Mouse (Mus musculus) heart, embryonic 12.5 days (tissue): ENCODE data around the gene Ddx24. TPM values are rescaled to one million over a fixed set of nuclear protein-coding genes. Genes with fewer than 3 reads are reported as not detected.

Experiments
- ATAC-seq: fragments of 200-750 bp; cut with Nextera tagmentation; 2 replicates; pipeline ENCODE4 v1.8.0; 2017; ENCODE audit warnings: moderate TSS enrichment, moderate library complexity; ENCODE audit not compliant: insufficient number of reproducible peaks, low FRiP score
- H3K27ac ChIP-seq: fragments of 300-500 bp; sonication (generic); 2 replicates; pipeline ENCODE4 v1.5.1; 2016; ENCODE audit warnings: mild to moderate bottlenecking, moderate library complexity; ENCODE audit not compliant: poor library complexity, severe bottlenecking
- H3K27me3 ChIP-seq: fragments of 300-500 bp; sonication (generic); replicated peaks from 2 replicates; pipeline ENCODE4 v1.6.1; 2016; ENCODE audit warnings: mild to moderate bottlenecking, moderate library complexity
- H3K36me3 ChIP-seq: fragments of 300-500 bp; sonication (generic); 2 replicates; pipeline ENCODE4 v1.6.1; 2016; ENCODE audit warnings: mild to moderate bottlenecking, moderate library complexity
- H3K4me1 ChIP-seq: fragments of 300-500 bp; sonication (generic); replicated peaks from 2 replicates; pipeline ENCODE4 v1.6.1; 2016; ENCODE audit warnings: mild to moderate bottlenecking
- H3K4me2 ChIP-seq: fragments of 300-500 bp; sonication (generic); 2 replicates; pipeline ENCODE4 v1.6.1; 2016; ENCODE audit warnings: mild to moderate bottlenecking, moderate library complexity
- H3K4me3 ChIP-seq: fragments of 300-500 bp; sonication (generic); 2 replicates; pipeline ENCODE4 v1.5.1; 2016; ENCODE audit warnings: mild to moderate bottlenecking
- H3K9ac ChIP-seq: fragments of 300-500 bp; sonication (generic); 2 replicates; pipeline ENCODE4 v1.6.1; 2016; ENCODE audit warnings: mild to moderate bottlenecking, moderate library complexity
- H3K9me3 ChIP-seq: fragments of 300-500 bp; sonication (generic); replicated peaks from 2 replicates; pipeline ENCODE4 v1.6.1; 2016; ENCODE audit warnings: mild to moderate bottlenecking, moderate library complexity
- WGBS: fragments of 180-500 bp; shearing (Covaris S2); methylation state at CpG from one replicate; pipeline ENCODE4 v1.1.7; 2016; 5-methylcytosine and 5-hydroxymethylcytosine counted together
- polyA plus RNA-seq: library from polyadenylated mRNA; unstranded; fragments of >200 nt; fragmentation: Nextera tagmentation; extraction: Ambion mirVana; gene quantifications from 2 replicates; pipeline ENCODE4 v1.2.1, GENCODE M21; 2016

Gene Ddx24
- polyA plus RNA-seq, 1 experiment from 2014 or later, result 72.3 TPM

GRCm38 (mm10) chr12:103389348-103389727, 36.3 kb downstream of the Ddx24 start:
- 51% methylated on average over 2 of the region's 2 CpGs for WGBS
- peak overlapping the region; percentile 90 for H3K9ac ChIP-seq

GRCm38 (mm10) chr12:103388505-103389347, 36.9 kb downstream of the Ddx24 start, which contains the start of gene Otub2:
Gene Otub2, plus strand, starts transcription at chr12:103388682.
- H3K27me3 ChIP-seq, result no peaks in the 10 kb centered on the region
- peak within 1 kb of the TSS; percentile 82 for H3K4me2 ChIP-seq
- H3K36me3 ChIP-seq, result no peaks in the 10 kb centered on the region
- peak; percentile 97 for ATAC-seq
- no peaks in the 10 kb centered on the region for H3K9me3 ChIP-seq
- H3K9ac ChIP-seq, result peak within 1 kb of the TSS; percentile 90
- peak within 1 kb of the TSS; percentile 77 for H3K4me3 ChIP-seq
- peak within 1 kb of the TSS; percentile 78 for H3K27ac ChIP-seq
- WGBS, result under 1% methylated on average over 57 of the region's 58 CpGs
- peaks cover 46% of the 10 kb centered on the region for H3K4me1 ChIP-seq

More at GRCm38 (mm10) chr12:103389348-103389727, 36.3 kb downstream of the Ddx24 start:
- Histone ChIP-seq H3K36me3 (no peaks in the 10 kb centered on the region), H3K4me3 (peak overlapping the region; percentile 77), H3K27ac (0 out of 2 replicates have a peak overlapping the region, but pooled peaks have one; percentile 78), H3K4me2 (peak overlapping the region; percentile 82), H3K4me1 (peaks cover 51% of the 10 kb centered on the region), H3K9me3 (no peaks in the 10 kb centered on the region), H3K27me3 (no peaks in the 10 kb centered on the region)
- 0 out of 2 replicates have a peak, but pooled peaks have one; percentile 27 for ATAC-seq

GRCm38 (mm10) chr12:103380226-103380625, 45.4 kb downstream of the Ddx24 start:
- Histone ChIP-seq H3K4me3 (no peak overlapping the region), H3K9ac (no peak overlapping the region), H3K27ac (no peak overlapping the region), H3K9me3 (no peaks in the 10 kb centered on the region), H3K27me3 (no peaks in the 10 kb centered on the region), H3K4me2 (no peak overlapping the region), H3K36me3 (no peaks in the 10 kb centered on the region), H3K4me1 (peaks cover 9% of the 10 kb centered on the region)
- no peak for ATAC-seq
- WGBS, result 72% methylated on average over 4 of the region's 4 CpGs

GRCm38 (mm10) chr12:103376774-103377173, 48.9 kb downstream of the Ddx24 start:
- H3K27me3 ChIP-seq, result no peaks in the 10 kb centered on the region; the same call in 1 of the 2 replicates
- WGBS, result 67% methylated on average over 4 of the region's 4 CpGs
- no peaks in the 10 kb centered on the region for H3K9me3 ChIP-seq
- ATAC-seq, result no peak
- H3K4me1 ChIP-seq, result peaks cover 12% of the 10 kb centered on the region
- H3K4me3 ChIP-seq, result no peak overlapping the region
- H3K9ac ChIP-seq, result no peak overlapping the region
- no peaks in the 10 kb centered on the region for H3K36me3 ChIP-seq
- H3K4me2 ChIP-seq, result no peak overlapping the region
- H3K27ac ChIP-seq, result no peak overlapping the region

- no peak overlapping the region for H3K4me3 ChIP-seq
- H3K36me3 ChIP-seq, result no peaks in the 10 kb centered on the region
- H3K4me1 ChIP-seq, result peaks cover 12% of the 10 kb centered on the region
- H3K9ac ChIP-seq, result no peak overlapping the region
- no peak overlapping the region for H3K27ac ChIP-seq
- no peak overlapping the region for H3K4me2 ChIP-seq
- no peaks in the 10 kb centered on the region for H3K9me3 ChIP-seq
- no peak for ATAC-seq
- WGBS, result 60% methylated on average over 5 of the region's 5 CpGs
- H3K27me3 ChIP-seq, result no peaks in the 10 kb centered on the region; the same call in 1 of the 2 replicates
These were observed 49.5 kb downstream of the Ddx24 start for GRCm38 (mm10) chr12:103376124-103376523.

GRCm38 (mm10) chr12:103373530-103374236, 51.9 kb downstream of the Ddx24 start:
- ATAC-seq, result no peak
- Histone ChIP-seq H3K27ac (no peak overlapping the region), H3K9me3 (no peaks in the 10 kb centered on the region), H3K4me2 (no peak overlapping the region), H3K27me3 (peaks cover 2% of the 10 kb centered on the region), H3K9ac (no peak overlapping the region), H3K36me3 (no peaks in the 10 kb centered on the region), H3K4me3 (no peak overlapping the region), H3K4me1 (peaks cover 12% of the 10 kb centered on the region)
- WGBS, result 46% methylated on average over 8 of the region's 8 CpGs

- Histone ChIP-seq H3K36me3 (no peaks in the 10 kb centered on the region), H3K4me1 (peaks cover 16% of the 10 kb centered on the region), H3K9me3 (no peaks in the 10 kb centered on the region), H3K4me2 (no peak overlapping the region), H3K27me3 (peaks cover 10% of the 10 kb centered on the region), H3K9ac (no peak overlapping the region), H3K4me3 (no peak overlapping the region), H3K27ac (no peak overlapping the region)
- WGBS, result 29% methylated on average over 6 of the region's 6 CpGs
- no peak for ATAC-seq
These were observed 53.9 kb downstream of the Ddx24 start for GRCm38 (mm10) chr12:103371711-103372110.

- H3K4me3 ChIP-seq, result no peak overlapping the region
- 64% methylated on average over 4 of the region's 4 CpGs for WGBS
- H3K27me3 ChIP-seq, result peaks cover 10% of the 10 kb centered on the region
- no peak overlapping the region for H3K27ac ChIP-seq
- peaks cover 10% of the 10 kb centered on the region; the same call in 1 of the 2 replicates for H3K4me1 ChIP-seq
- ATAC-seq, result no peak
- no peak overlapping the region for H3K9ac ChIP-seq
- H3K9me3 ChIP-seq, result no peaks in the 10 kb centered on the region
- no peak overlapping the region for H3K4me2 ChIP-seq
- no peaks in the 10 kb centered on the region for H3K36me3 ChIP-seq
These were observed 54.8 kb downstream of the Ddx24 start for GRCm38 (mm10) chr12:103370861-103371260.

GRCm38 (mm10) chr12:103368777-103369176, 56.9 kb downstream of the Ddx24 start:
- 41% methylated on average over 2 of the region's 2 CpGs for WGBS
- no peak overlapping the region for H3K4me2 ChIP-seq
- no peak for ATAC-seq

GRCm38 (mm10) chr12:103368326-103368669, 57.3 kb downstream of the Ddx24 start:
- no peak overlapping the region for H3K27ac ChIP-seq
- WGBS, result 66% methylated on average over 7 of the region's 7 CpGs
- ATAC-seq, result no peak
- peak overlapping the region; percentile 54; the same call in 1 of the 2 replicates for H3K9ac ChIP-seq
- no peaks in the 10 kb centered on the region for H3K9me3 ChIP-seq
- peak overlapping the region; percentile 53 for H3K4me2 ChIP-seq
- no peak overlapping the region for H3K4me3 ChIP-seq
- peaks cover 10% of the 10 kb centered on the region for H3K27me3 ChIP-seq
- H3K4me1 ChIP-seq, result peaks cover 8% of the 10 kb centered on the region; the same call in 1 of the 2 replicates
- H3K36me3 ChIP-seq, result no peaks in the 10 kb centered on the region

More at GRCm38 (mm10) chr12:103368777-103369176, 56.9 kb downstream of the Ddx24 start:
- no peak overlapping the region for H3K9ac ChIP-seq
- no peak overlapping the region for H3K27ac ChIP-seq
- H3K36me3 ChIP-seq, result no peaks in the 10 kb centered on the region
- H3K4me1 ChIP-seq, result peaks cover 10% of the 10 kb centered on the region; the same call in 1 of the 2 replicates
- peaks cover 10% of the 10 kb centered on the region for H3K27me3 ChIP-seq
- no peaks in the 10 kb centered on the region for H3K9me3 ChIP-seq
- H3K4me3 ChIP-seq, result no peak overlapping the region
